Mouse (Mus musculus) CH12.LX (cell line): ENCODE results near the gene Naa38. TPM values are rescaled to one million over a fixed set of nuclear protein-coding genes. Genes with fewer than 3 reads are reported as not detected.

ENCODE experiments used
- DNase-seq: peaks from one replicate; pipeline ENCODE4 v3.0.0-alpha.2; 2013; ENCODE audit errors: extremely low read depth
- H3K27ac ChIP-seq: 2 replicates; pipeline ENCODE4 v1.5.1; 2012; ENCODE audit warnings: low read depth, mild to moderate bottlenecking, control low read depth, moderate library complexity; ENCODE audit not compliant: insufficient read depth
- H3K27me3 ChIP-seq: replicated peaks from 2 replicates; pipeline ENCODE3; 2012; ENCODE audit warnings: inconsistent platforms
- H3K36me3 ChIP-seq, 2 experiments: replicated peaks in 1 of 2; 2 replicates each; pipeline versions ENCODE3 to v1.6.1; 2012; ENCODE audit warnings: inconsistent platforms in 1 of 2, low read length in 1 of 2, mild to moderate bottlenecking in 1 of 2, mixed read lengths in 1 of 2, moderate library complexity in 1 of 2; ENCODE audit not compliant: control insufficient read depth in 1 of 2, insufficient read depth in 1 of 2
- H3K4me1 ChIP-seq, 2 experiments: 2 replicates each; pipeline ENCODE4 v1.6.1; 2012; ENCODE audit warnings: inconsistent platforms in 1 of 2, moderate library complexity in 1 of 2; ENCODE audit not compliant: insufficient read depth in 2 of 2, control insufficient read depth in 1 of 2
- H3K4me2 ChIP-seq: 2 replicates; pipeline ENCODE4 v1.6.1; 2012; ENCODE audit warnings: low read depth, mild to moderate bottlenecking, control low read depth; ENCODE audit not compliant: poor library complexity, insufficient read depth, severe bottlenecking
- H3K4me3 ChIP-seq, 3 experiments: fragments of 150-350 bp in 1 of 3; sonication (generic) in 1 of 3; replicated peaks in 1 of 3; 2 replicates each; pipeline versions ENCODE3 to v1.5.1; 2011 to 2012; ENCODE audit warnings: low read depth in 2 of 3, low read length in 2 of 3, mild to moderate bottlenecking in 2 of 3, moderate library complexity in 2 of 3, control low read depth in 1 of 3, improper control_type of control experiment in 1 of 3, inconsistent platforms in 1 of 3, mixed read lengths in 1 of 3; ENCODE audit not compliant: poor library complexity in 1 of 3
- H3K79me2 ChIP-seq: replicated peaks from 2 replicates; pipeline ENCODE4 v1.6.1; 2012; ENCODE audit warnings: mild to moderate bottlenecking, moderate library complexity; ENCODE audit not compliant: control insufficient read depth, poor library complexity, insufficient read depth, severe bottlenecking; ENCODE audit errors: extremely low read depth
- H3K9ac ChIP-seq: 2 replicates; pipeline ENCODE4 v1.6.1; 2012; ENCODE audit warnings: low read depth, mild to moderate bottlenecking, control low read depth, moderate library complexity; ENCODE audit not compliant: insufficient read depth
- H3K9me3 ChIP-seq: replicated peaks from 2 replicates; pipeline ENCODE3; 2012; ENCODE audit warnings: low read length, inconsistent platforms, mixed read lengths
- BHLHE40 ChIP-seq: IDR thresholded peaks from 2 replicates; pipeline ENCODE4 v1.6.1; 2011; ENCODE audit warnings: mild to moderate bottlenecking, low read depth, low read length, improper control_type of control experiment
- CHD2 ChIP-seq: IDR thresholded peaks from 2 replicates; pipeline ENCODE4 v1.6.1; 2011; ENCODE audit warnings: low read length, improper control_type of control experiment
- CTCF ChIP-seq, 2 experiments: IDR thresholded peaks in 1 of 2; conservative IDR thresholded peaks in 1 of 2; 2 replicates each; pipeline ENCODE4 v1.5.1; 2011 to 2012; ENCODE audit warnings: low read depth in 2 of 2, low read length in 2 of 2, improper control_type of control experiment in 1 of 2, inconsistent platforms in 1 of 2, mild to moderate bottlenecking in 1 of 2, moderate library complexity in 1 of 2
- ELF1 ChIP-seq: IDR thresholded peaks from 2 replicates; pipeline ENCODE4 v1.6.1; 2014; ENCODE audit warnings: low read depth, mild to moderate bottlenecking, inconsistent platforms, low read length, improper control_type of control experiment
- HCFC1 ChIP-seq: IDR thresholded peaks from 2 replicates; pipeline ENCODE4 v1.6.1; 2012; ENCODE audit warnings: low read depth, mild to moderate bottlenecking, inconsistent platforms, low read length, improper control_type of control experiment
- IRF4 ChIP-seq: IDR thresholded peaks from 2 replicates; pipeline ENCODE4 v1.6.1; 2014; ENCODE audit warnings: low read depth, mild to moderate bottlenecking, inconsistent platforms, low read length, improper control_type of control experiment
- JUN ChIP-seq: IDR thresholded peaks from 2 replicates; pipeline ENCODE4 v1.6.1; 2011; ENCODE audit warnings: low read depth, mild to moderate bottlenecking, low read length, improper control_type of control experiment, moderate library complexity; ENCODE audit not compliant: insufficient read depth
- JUND ChIP-seq: conservative IDR thresholded peaks from 2 replicates; pipeline ENCODE4 v1.6.1; 2011; ENCODE audit warnings: low read depth, low read length, improper control_type of control experiment
- MAZ ChIP-seq: IDR thresholded peaks from 2 replicates; pipeline ENCODE4 v1.6.1; 2012; ENCODE audit warnings: low read depth, mild to moderate bottlenecking, inconsistent platforms, low read length, improper control_type of control experiment, moderate library complexity
- MEF2A ChIP-seq: IDR thresholded peaks from 2 replicates; pipeline ENCODE4 v1.6.1; 2014; ENCODE audit warnings: low read depth, mild to moderate bottlenecking, inconsistent platforms, low read length, improper control_type of control experiment, borderline replicate concordance
- PAX5 ChIP-seq: IDR thresholded peaks from 2 replicates; pipeline ENCODE4 v1.6.1; 2012; ENCODE audit warnings: low read length, inconsistent platforms, mixed read lengths
- POLR2A ChIP-seq: IDR thresholded peaks from 2 replicates; pipeline ENCODE4 v1.6.1; 2011; ENCODE audit warnings: low read depth, mild to moderate bottlenecking, improper control_type of control experiment, low read length
- RAD21 ChIP-seq: IDR thresholded peaks from 2 replicates; pipeline ENCODE4 v1.6.1; 2011; ENCODE audit warnings: low read depth, mild to moderate bottlenecking, low read length, improper control_type of control experiment, moderate library complexity
- RCOR1 ChIP-seq: conservative IDR thresholded peaks from 2 replicates; pipeline ENCODE4 v1.6.1; 2012; ENCODE audit warnings: low read depth, mild to moderate bottlenecking, inconsistent platforms, low read length, improper control_type of control experiment
- SIN3A ChIP-seq: IDR thresholded peaks from 2 replicates; pipeline ENCODE4 v1.6.1; 2012; ENCODE audit warnings: low read length, improper control_type of control experiment, inconsistent platforms
- SMC3 ChIP-seq: IDR thresholded peaks from 2 replicates; pipeline ENCODE4 v1.6.1; 2011; ENCODE audit warnings: low read depth, low read length, improper control_type of control experiment
- TCF12 ChIP-seq: IDR thresholded peaks from 2 replicates; pipeline ENCODE4 v1.6.1; 2014; ENCODE audit warnings: low read depth, mild to moderate bottlenecking, inconsistent platforms, low read length, improper control_type of control experiment
- ZC3H11A ChIP-seq: IDR thresholded peaks from 2 replicates; pipeline ENCODE4 v1.6.1; 2012; ENCODE audit warnings: low read depth, mild to moderate bottlenecking, inconsistent platforms, low read length, improper control_type of control experiment
- ZMIZ1 ChIP-seq: IDR thresholded peaks from 2 replicates; pipeline ENCODE4 v1.6.1; 2012; ENCODE audit warnings: low read depth, mild to moderate bottlenecking, inconsistent platforms, low read length, improper control_type of control experiment
- dilution Hi-C: fragments of 300-500 bp; cut with MboI; formaldehyde crosslinking; loops from 2 replicates; pipeline ENCODE4 v1.14.3; 2020; ENCODE audit warnings: low sequenced_read_pairs; ENCODE audit not compliant: extremely low pct_unique_long_range_greater_than_20kb, extremely low pct_ligation_motif_present
- in situ Hi-C: fragments of 300-500 bp; cut with MboI; formaldehyde crosslinking; loops from 3 replicates; pipeline ENCODE4 v1.14.3; 2019; ENCODE audit warnings: low sequenced_read_pairs, low pct_ligation_motif_present, low pct_unique_long_range_greater_than_20kb, mixed read lengths
- polyA plus RNA-seq: library from polyadenylated mRNA; unstranded; fragments of >175 nt; gene quantifications from 2 replicates; pipeline ENCODE4 v1.2.1, GENCODE M21; 2012; ENCODE audit warnings: low read depth; ENCODE audit not compliant: insufficient read length
- total RNA-seq, 2 experiments: library from RNA; depleted of rRNA; stranded (reverse); fragments of 300-350 nt in 1 of 2; fragments of >200 nt in 1 of 2; gene quantifications; 2 replicates each; pipeline ENCODE4 v1.2.3; 2012 to 2014

Naa38 gene
- total and polyA plus RNA-seq, 3 experiments = 153 to 201 (median 193) TPM

- in situ Hi-C loops = no loop called here
- no peak for TF ChIP-seq POLR2A
- TF ChIP-seq ZMIZ1 = no peak
- TF ChIP-seq CHD2 = no peak
- no peak for TF ChIP-seq RCOR1
- no peak for TF ChIP-seq BHLHE40
- peak; percentile 60 to 73 for TF ChIP-seq CTCF (conservative IDR thresholded peaks at IDR 0.05 in 1 of 2, IDR thresholded peaks at IDR 0.05 in 1 of 2; ENCODE audit: low read depth in 2 of 2, low read length in 2 of 2)
- no peak for TF ChIP-seq ELF1
- TF ChIP-seq JUND = no peak
- no peak for TF ChIP-seq PAX5
- no peak for TF ChIP-seq TCF12
- TF ChIP-seq JUN = no peak
- TF ChIP-seq HCFC1 = no peak
- peak; percentile 44 for TF ChIP-seq SMC3
- TF ChIP-seq RAD21 = peak; percentile 35
- Histone ChIP-seq H3K4me2 (no peak overlapping the region), H3K9ac (no peak overlapping the region), H3K4me3 (no peak overlapping the region), H3K36me3 (peaks cover 7 to 44% of the 10 kb centered on the region in 2 experiments), H3K27me3 (no peaks in the 10 kb centered on the region), H3K27ac (no peak overlapping the region), H3K4me1 (peaks cover 4 to 22% of the 10 kb centered on the region in 2 experiments), H3K79me2 (peaks cover 3% of the 10 kb centered on the region; the same call in 1 of the 2 replicates), H3K9me3 (no peaks in the 10 kb centered on the region)
- dilution Hi-C loops = no loop called here
- peak; percentile 24 for DNase-seq
Measured at GRCm38 (mm10) chr11:69372780-69373170, 22.5 kb upstream of the Naa38 start.

GRCm38 (mm10) chr11:69373223-69373965 lies 21.9 kb upstream of the Naa38 start:
- H3K9ac ChIP-seq = no peak overlapping the region
- TF ChIP-seq ZMIZ1 (no peak), MEF2A (no peak), SIN3A (no peak), JUN (no peak), IRF4 (no peak), MAZ (no peak), ZC3H11A (no peak)
- dilution Hi-C loops = no loop called here
- no peaks in the 10 kb centered on the region; the same call in 1 of the 2 replicates for H3K79me2 ChIP-seq
- H3K27me3 ChIP-seq = no peaks in the 10 kb centered on the region
- H3K4me3 ChIP-seq = no peak overlapping the region
- in situ Hi-C loops = no loop called here
- H3K27ac ChIP-seq = no peak overlapping the region
- peaks cover 2 to 19% of the 10 kb centered on the region in 2 experiments; a peak in 2 of 4 replicates for H3K4me1 ChIP-seq
- no peaks in the 10 kb centered on the region for H3K9me3 ChIP-seq
- H3K36me3 ChIP-seq = peaks cover 7 to 46% of the 10 kb centered on the region in 2 experiments
- no peak overlapping the region for H3K4me2 ChIP-seq
- DNase-seq = no peak
